Mouse (Mus musculus) intestine, embryonic 15.5 days (tissue): ENCODE measurements around the gene Scd2. TPM values are rescaled to one million over a fixed set of nuclear protein-coding genes. Genes with fewer than 3 reads are reported as not detected.
"Not testable (repeated sequence)": the region's sequence is repeated elsewhere in the genome, so short reads cannot be mapped to it uniquely, and the experiment has no call there.

Experiments used
- ATAC-seq: fragments of 200-750 bp; cut with Nextera tagmentation; 2 replicates; pipeline ENCODE4 v1.8.0; 2017; ENCODE audit warnings: moderate TSS enrichment, moderate library complexity
- H3K27ac ChIP-seq: fragments of 300-500 bp; sonication (generic); 2 replicates; pipeline ENCODE4 v1.5.1; 2015; ENCODE audit warnings: mild to moderate bottlenecking, inconsistent platforms
- H3K27me3 ChIP-seq: fragments of 300-500 bp; sonication (generic); replicated peaks from 2 replicates; pipeline ENCODE4 v1.6.1; 2015; ENCODE audit warnings: inconsistent platforms
- H3K36me3 ChIP-seq: fragments of 300-500 bp; sonication (generic); 2 replicates; pipeline ENCODE4 v1.6.1; 2015; ENCODE audit warnings: inconsistent platforms
- H3K4me1 ChIP-seq: fragments of 300-500 bp; sonication (generic); replicated peaks from 2 replicates; pipeline ENCODE4 v1.6.1; 2015; ENCODE audit warnings: inconsistent platforms
- H3K4me2 ChIP-seq: fragments of 300-500 bp; sonication (generic); replicated peaks from 2 replicates; pipeline ENCODE4 v1.6.1; 2015; ENCODE audit warnings: mild to moderate bottlenecking, inconsistent platforms
- H3K4me3 ChIP-seq: fragments of 300-500 bp; sonication (generic); replicated peaks from 2 replicates; pipeline ENCODE4 v1.5.1; 2015; ENCODE audit warnings: inconsistent platforms
- H3K9ac ChIP-seq: fragments of 300-500 bp; sonication (generic); 2 replicates; pipeline ENCODE4 v1.6.1; 2015; ENCODE audit warnings: inconsistent platforms
- H3K9me3 ChIP-seq: fragments of 300-500 bp; sonication (generic); 2 replicates; pipeline ENCODE4 v1.6.1; 2016; ENCODE audit warnings: inconsistent platforms
- WGBS: fragments of 180-500 bp; shearing (Covaris S2); methylation state at CpG from one replicate; pipeline ENCODE4 v1.1.7; 2015; 5-methylcytosine and 5-hydroxymethylcytosine counted together
- polyA plus RNA-seq: library from polyadenylated mRNA; unstranded; fragments of >200 nt; fragmentation: Nextera tagmentation; extraction: Ambion mirVana; gene quantifications from 2 replicates; pipeline ENCODE4 v1.2.1, GENCODE M21; 2015

Gene Scd2
- polyA plus RNA-seq, 1 experiment from 2014 or later = 417 TPM

- peaks cover 22% of the 10 kb centered on the region for H3K4me1 ChIP-seq
- no peak for ATAC-seq
Observed at GRCm38 (mm10) chr19:44277931-44278330, 15.5 kb upstream of the Scd2 start.

GRCm38 (mm10) chr19:44280755-44281154, 12.7 kb upstream of the Scd2 start:
- Histone ChIP-seq H3K27me3 (no peaks in the 10 kb centered on the region), H3K4me1 (peaks cover 37% of the 10 kb centered on the region), H3K36me3 (no peaks in the 10 kb centered on the region), H3K4me2 (peak overlapping the region; percentile 25; the same call in 1 of the 2 replicates), H3K9ac (peak overlapping the region; percentile 28; the same call in 1 of the 2 replicates), H3K9me3 (no peaks in the 10 kb centered on the region), H3K4me3 (no peak overlapping the region), H3K27ac (peak overlapping the region; percentile 88)
- ATAC-seq = no peak
- WGBS = 11% methylated on average over 6 of the region's 6 CpGs

More at GRCm38 (mm10) chr19:44277931-44278330, 15.5 kb upstream of the Scd2 start:
- Histone ChIP-seq H3K4me2 (no peak overlapping the region), H3K27ac (no peak overlapping the region), H3K27me3 (no peaks in the 10 kb centered on the region), H3K4me3 (no peak overlapping the region), H3K36me3 (no peaks in the 10 kb centered on the region), H3K9ac (no peak overlapping the region), H3K9me3 (no peaks in the 10 kb centered on the region)
- WGBS = 77% methylated on average over 8 of the region's 8 CpGs

- H3K4me2 ChIP-seq = 0 out of 2 replicates have a peak overlapping the region, but pooled peaks have one; percentile 9
- not testable (repeated sequence) for H3K9ac ChIP-seq, ATAC-seq
Observed at GRCm38 (mm10) chr19:44281825-44282447, 11.5 kb upstream of the Scd2 start.

GRCm38 (mm10) chr19:44282534-44283156, 10.8 kb upstream of the Scd2 start:
- no peaks in the 10 kb centered on the region for H3K27me3 ChIP-seq
- no peaks in the 10 kb centered on the region for H3K36me3 ChIP-seq
- H3K4me1 ChIP-seq = peaks cover 44% of the 10 kb centered on the region
- H3K9ac ChIP-seq = no peak overlapping the region
- no peak overlapping the region for H3K4me3 ChIP-seq
- 25% methylated on average over 9 of the region's 9 CpGs for WGBS
- ATAC-seq = no peak
- H3K9me3 ChIP-seq = no peaks in the 10 kb centered on the region
- peak overlapping the region; percentile 95 for H3K27ac ChIP-seq
- 0 out of 2 replicates have a peak overlapping the region, but pooled peaks have one; percentile 9 for H3K4me2 ChIP-seq

More at GRCm38 (mm10) chr19:44281825-44282447, 11.5 kb upstream of the Scd2 start:
- H3K4me3 ChIP-seq, H3K27me3 ChIP-seq, H3K36me3 ChIP-seq, H3K9me3 ChIP-seq: not testable (repeated sequence)
- Histone ChIP-seq H3K4me1 (peaks cover 44% of the 10 kb centered on the region), H3K27ac (peak overlapping the region; percentile 88)
- WGBS = 42% methylated on average over 1 of the region's 1 CpGs

GRCm38 (mm10) chr19:44283157-44284024, 10.1 kb upstream of the Scd2 start:
- Histone ChIP-seq H3K27me3 (no peaks in the 10 kb centered on the region), H3K4me1 (peaks cover 47% of the 10 kb centered on the region), H3K4me3 (peak overlapping the region; percentile 42), H3K4me2 (peak overlapping the region; percentile 76), H3K9ac (peak overlapping the region; percentile 34; the same call in 1 of the 2 replicates), H3K9me3 (no peaks in the 10 kb centered on the region), H3K27ac (peak overlapping the region; percentile 95), H3K36me3 (no peaks in the 10 kb centered on the region)
- 33% methylated on average over 15 of the region's 15 CpGs for WGBS
- no peak for ATAC-seq

- Histone ChIP-seq H3K27ac (peak overlapping the region; percentile 95), H3K36me3 (no peaks in the 10 kb centered on the region), H3K4me2 (peak overlapping the region; percentile 76), H3K4me3 (peak overlapping the region; percentile 42), H3K9me3 (no peaks in the 10 kb centered on the region), H3K27me3 (no peaks in the 10 kb centered on the region), H3K9ac (peak overlapping the region; percentile 45), H3K4me1 (peaks cover 48% of the 10 kb centered on the region)
- peak; percentile 99 for ATAC-seq
- under 1% methylated on average over 38 of the region's 38 CpGs for WGBS
Observed at GRCm38 (mm10) chr19:44284025-44284695, 9.3 kb upstream of the Scd2 start.

GRCm38 (mm10) chr19:44284723-44285122, 8.8 kb upstream of the Scd2 start:
- Histone ChIP-seq H3K9ac (peak overlapping the region; percentile 45), H3K27ac (peak overlapping the region; percentile 95), H3K4me1 (peaks cover 50% of the 10 kb centered on the region), H3K27me3 (no peaks in the 10 kb centered on the region), H3K9me3 (no peaks in the 10 kb centered on the region), H3K36me3 (no peaks in the 10 kb centered on the region), H3K4me3 (peak overlapping the region; percentile 42), H3K4me2 (peak overlapping the region; percentile 76)
- WGBS = 3% methylated on average over 11 of the region's 11 CpGs
- peak; percentile 75 for ATAC-seq

- Histone ChIP-seq H3K4me1 (peaks cover 54% of the 10 kb centered on the region), H3K9me3 (no peaks in the 10 kb centered on the region), H3K36me3 (no peaks in the 10 kb centered on the region), H3K27me3 (no peaks in the 10 kb centered on the region), H3K4me2 (no peak overlapping the region), H3K27ac (no peak overlapping the region), H3K4me3 (no peak overlapping the region), H3K9ac (no peak overlapping the region)
- WGBS = 93% methylated on average over 8 of the region's 8 CpGs
- no peak for ATAC-seq
Observed at GRCm38 (mm10) chr19:44285554-44285953, 7.9 kb upstream of the Scd2 start.

GRCm38 (mm10) chr19:44286109-44286508, 7.4 kb upstream of the Scd2 start:
- Histone ChIP-seq H3K27ac (no peak overlapping the region), H3K4me2 (no peak overlapping the region), H3K4me1 (peaks cover 48% of the 10 kb centered on the region), H3K4me3 (no peak overlapping the region), H3K27me3 (no peaks in the 10 kb centered on the region), H3K9ac (no peak overlapping the region), H3K9me3 (no peaks in the 10 kb centered on the region), H3K36me3 (no peaks in the 10 kb centered on the region)
- ATAC-seq = no peak
- WGBS = 34% methylated on average over 2 of the region's 2 CpGs

GRCm38 (mm10) chr19:44287415-44288110, 5.9 kb upstream of the Scd2 start:
- H3K36me3 ChIP-seq = no peaks in the 10 kb centered on the region

GRCm38 (mm10) chr19:44292083-44292482, 1.4 kb upstream of the Scd2 start:
- 77% methylated on average over 2 of the region's 2 CpGs for WGBS
- ATAC-seq = no peak
- peak overlapping the region; percentile 87 for H3K4me2 ChIP-seq

More at GRCm38 (mm10) chr19:44287415-44288110, 5.9 kb upstream of the Scd2 start:
- WGBS = 63% methylated on average over 11 of the region's 11 CpGs
- no peak overlapping the region for H3K4me2 ChIP-seq
- H3K27ac ChIP-seq = no peak overlapping the region
- H3K4me3 ChIP-seq = no peak overlapping the region
- no peak overlapping the region for H3K9ac ChIP-seq
- no peaks in the 10 kb centered on the region for H3K27me3 ChIP-seq
- H3K4me1 ChIP-seq = peaks cover 46% of the 10 kb centered on the region
- no peak for ATAC-seq
- no peaks in the 10 kb centered on the region for H3K9me3 ChIP-seq

More at GRCm38 (mm10) chr19:44292083-44292482, 1.4 kb upstream of the Scd2 start:
- H3K9ac ChIP-seq = no peak overlapping the region
- H3K4me1 ChIP-seq = peaks cover 40% of the 10 kb centered on the region
- no peaks in the 10 kb centered on the region for H3K36me3 ChIP-seq
- no peaks in the 10 kb centered on the region for H3K27me3 ChIP-seq
- no peak overlapping the region for H3K4me3 ChIP-seq
- peak overlapping the region; percentile 98 for H3K27ac ChIP-seq
- H3K9me3 ChIP-seq = no peaks in the 10 kb centered on the region
